Mouse (Mus musculus): ENCODE results near the gene 1700007K13Rik. TPM values are rescaled to one million over a fixed set of nuclear protein-coding genes. Genes with fewer than 3 reads are reported as not detected.
"Not testable (repeated sequence)": the region's sequence is repeated elsewhere in the genome, so short reads cannot be mapped to it uniquely, and the experiment has no call there.

1700007K13Rik gene
- 0.40 TPM in 1 of 2 replicates, not detected in the other for polyA plus RNA-seq (2014; fragmentation: Nextera tagmentation; extraction: Ambion mirVana)

- peaks cover 5% of the 10 kb centered on the region; the same call in 1 of the 2 replicates for H3K4me1 ChIP-seq (ENCODE audit: control insufficient read depth, insufficient read depth, low read length)
- H3K27me3 ChIP-seq (ENCODE audit: control insufficient read depth, insufficient read depth, low read length) = peaks cover 17% of the 10 kb centered on the region
- ATAC-seq (replicated peaks; ENCODE audit: insufficient number of reproducible peaks, low FRiP score, low TSS enrichment) = no peak
These were observed at the start of gene 1700007K13Rik for GRCm38 (mm10) chr2:28465836-28466518. TSS of gene 1700007K13Rik (minus strand) at chr2:28466332.

GRCm38 (mm10) chr2:28514489-28514888 lies 48.4 kb upstream of the 1700007K13Rik start:
- Histone ChIP-seq H3K4me2 (peak overlapping the region; percentile 99; the same call in 1 of the 2 replicates), H3K27ac (ENCODE audit: low read depth, low read length) (no peak overlapping the region), H3K4me1 (ENCODE audit: control insufficient read depth, insufficient read depth, low read length) (peaks cover 14% of the 10 kb centered on the region), H3K36me3 (ENCODE audit: control insufficient read depth, insufficient read depth, low read length) (no peaks in the 10 kb centered on the region), H3K27me3 (ENCODE audit: control insufficient read depth, insufficient read depth, low read length) (peaks cover 14% of the 10 kb centered on the region; the same call in 1 of the 2 replicates), H3K9ac (ENCODE audit: low read depth, low read length) (peak overlapping the region; percentile 34; the same call in 1 of the 2 replicates), H3K4me3 (ENCODE audit: low read depth, low read length) (no peak overlapping the region), H3K9me3 (replicated peaks; ENCODE audit: control insufficient read depth, low read length) (no peaks in the 10 kb centered on the region)
- ATAC-seq (replicated peaks; ENCODE audit: insufficient number of reproducible peaks, low FRiP score, low TSS enrichment) = no peak
- 19% methylated on average over 5 of the region's 5 CpGs for WGBS (ENCODE audit: insufficient replicate concordance)

More at GRCm38 (mm10) chr2:28465836-28466518, at the start of gene 1700007K13Rik:
- peak within 1 kb of the TSS; percentile 63 for H3K4me2 ChIP-seq
- H3K9me3 ChIP-seq (replicated peaks; ENCODE audit: control insufficient read depth, low read length) = no peaks in the 10 kb centered on the region
- 4% methylated on average over 25 of the region's 25 CpGs for whole genome bisulfite sequencing (ENCODE audit: insufficient replicate concordance)
- 0 out of 2 replicates have a peak within 1 kb of the TSS, but pooled peaks have one; percentile 44 for H3K9ac ChIP-seq (ENCODE audit: low read depth, low read length)
- peak within 1 kb of the TSS; percentile 29 for H3K4me3 ChIP-seq (ENCODE audit: low read depth, low read length)
- no peak within 1 kb of the TSS for H3K27ac ChIP-seq (ENCODE audit: low read depth, low read length)
- H3K36me3 ChIP-seq (ENCODE audit: control insufficient read depth, insufficient read depth, low read length) = peaks cover 11% of the 10 kb centered on the region

GRCm38 (mm10) chr2:28513431-28514370 lies 47.6 kb upstream of the 1700007K13Rik start:
- Histone ChIP-seq H3K9ac (ENCODE audit: low read depth, low read length) (peak overlapping the region; percentile 83), H3K4me1 (ENCODE audit: control insufficient read depth, insufficient read depth, low read length) (peaks cover 14% of the 10 kb centered on the region), H3K4me3 (ENCODE audit: low read depth, low read length) (peak overlapping the region; percentile 70), H3K9me3 (replicated peaks; ENCODE audit: control insufficient read depth, low read length) (no peaks in the 10 kb centered on the region), H3K4me2 (peak overlapping the region; percentile 99), H3K36me3 (ENCODE audit: control insufficient read depth, insufficient read depth, low read length) (no peaks in the 10 kb centered on the region), H3K27ac (ENCODE audit: low read depth, low read length) (no peak overlapping the region), H3K27me3 (ENCODE audit: control insufficient read depth, insufficient read depth, low read length) (peaks cover 14% of the 10 kb centered on the region; the same call in 1 of the 2 replicates)
- peak; percentile 8; the same call in 1 of the 2 replicates for ATAC-seq (replicated peaks; ENCODE audit: insufficient number of reproducible peaks, low FRiP score, low TSS enrichment)
- 7% methylated on average over 47 of the region's 47 CpGs for WGBS (ENCODE audit: insufficient replicate concordance)

- Histone ChIP-seq H3K4me2 (peak within 1 kb of the TSS; percentile 99), H3K9me3 (replicated peaks; ENCODE audit: control insufficient read depth, low read length) (no peaks in the 10 kb centered on the region), H3K27ac (ENCODE audit: low read depth, low read length) (no peak within 1 kb of the TSS), H3K4me3 (ENCODE audit: low read depth, low read length) (peak within 1 kb of the TSS; percentile 70), H3K36me3 (ENCODE audit: control insufficient read depth, insufficient read depth, low read length) (no peaks in the 10 kb centered on the region), H3K4me1 (ENCODE audit: control insufficient read depth, insufficient read depth, low read length) (peaks cover 14% of the 10 kb centered on the region), H3K27me3 (ENCODE audit: control insufficient read depth, insufficient read depth, low read length) (peaks cover 14% of the 10 kb centered on the region; the same call in 1 of the 2 replicates), H3K9ac (ENCODE audit: low read depth, low read length) (peak within 1 kb of the TSS; percentile 83)
- WGBS (ENCODE audit: insufficient replicate concordance) = under 1% methylated on average over 45 of the region's 71 CpGs
- ATAC-seq (replicated peaks; ENCODE audit: insufficient number of reproducible peaks, low FRiP score, low TSS enrichment) = peak; percentile 70
These were observed 46.8 kb upstream of the 1700007K13Rik start, which contains the start of gene Ralgds for GRCm38 (mm10) chr2:28512798-28513401. TSS of gene Ralgds (plus strand) at chr2:28513125.

GRCm38 (mm10) chr2:28511600-28511999 lies 45.5 kb upstream of the 1700007K13Rik start:
- WGBS (ENCODE audit: insufficient replicate concordance) = 48% methylated on average over 5 of the region's 5 CpGs
- not testable (repeated sequence) for H3K9me3 ChIP-seq (replicated peaks; ENCODE audit: control insufficient read depth, low read length); H3K4me3 ChIP-seq (ENCODE audit: low read depth, low read length); H3K9ac ChIP-seq (ENCODE audit: low read depth, low read length); H3K27ac ChIP-seq (ENCODE audit: low read depth, low read length); H3K36me3 ChIP-seq (ENCODE audit: control insufficient read depth, insufficient read depth, low read length); H3K4me2 ChIP-seq; ATAC-seq (replicated peaks; ENCODE audit: insufficient number of reproducible peaks, low FRiP score, low TSS enrichment)
- Histone ChIP-seq H3K4me1 (ENCODE audit: control insufficient read depth, insufficient read depth, low read length) (peaks cover 11% of the 10 kb centered on the region; the same call in 1 of the 2 replicates), H3K27me3 (ENCODE audit: control insufficient read depth, insufficient read depth, low read length) (peaks cover 14% of the 10 kb centered on the region; the same call in 1 of the 2 replicates)

- Histone ChIP-seq H3K9me3 (replicated peaks; ENCODE audit: control insufficient read depth, low read length) (no peaks in the 10 kb centered on the region), H3K27me3 (ENCODE audit: control insufficient read depth, insufficient read depth, low read length) (0 out of 2 replicates have a peak, but pooled peaks cover 6% of the 10 kb centered on the region), H3K4me2 (no peak overlapping the region), H3K4me3 (ENCODE audit: low read depth, low read length) (no peak overlapping the region), H3K9ac (ENCODE audit: low read depth, low read length) (no peak overlapping the region), H3K36me3 (ENCODE audit: control insufficient read depth, insufficient read depth, low read length) (no peaks in the 10 kb centered on the region), H3K27ac (ENCODE audit: low read depth, low read length) (no peak overlapping the region), H3K4me1 (ENCODE audit: control insufficient read depth, insufficient read depth, low read length) (no peaks in the 10 kb centered on the region)
- 77% methylated on average over 6 of the region's 6 CpGs for WGBS (ENCODE audit: insufficient replicate concordance)
- no peak for ATAC-seq (replicated peaks; ENCODE audit: insufficient number of reproducible peaks, low FRiP score, low TSS enrichment)
These were observed 40.2 kb upstream of the 1700007K13Rik start for GRCm38 (mm10) chr2:28506291-28506690.

- WGBS (ENCODE audit: insufficient replicate concordance) = 71% methylated on average over 3 of the region's 3 CpGs
These were observed 39.7 kb upstream of the 1700007K13Rik start, which contains the start of gene Gm10134 for GRCm38 (mm10) chr2:28505795-28506194. TSS of gene Gm10134 (plus strand) at chr2:28506095.

GRCm38 (mm10) chr2:28504676-28505075 lies 38.5 kb upstream of the 1700007K13Rik start:
- ATAC-seq (replicated peaks; ENCODE audit: insufficient number of reproducible peaks, low FRiP score, low TSS enrichment) = no peak
- Histone ChIP-seq H3K36me3 (ENCODE audit: control insufficient read depth, insufficient read depth, low read length) (no peaks in the 10 kb centered on the region), H3K4me3 (ENCODE audit: low read depth, low read length) (no peak overlapping the region), H3K4me2 (no peak overlapping the region), H3K27ac (ENCODE audit: low read depth, low read length) (no peak overlapping the region), H3K4me1 (ENCODE audit: control insufficient read depth, insufficient read depth, low read length) (no peaks in the 10 kb centered on the region), H3K9ac (ENCODE audit: low read depth, low read length) (no peak overlapping the region), H3K9me3 (replicated peaks; ENCODE audit: control insufficient read depth, low read length) (no peaks in the 10 kb centered on the region), H3K27me3 (ENCODE audit: control insufficient read depth, insufficient read depth, low read length) (no peaks in the 10 kb centered on the region)
- WGBS (ENCODE audit: insufficient replicate concordance) = 84% methylated on average over 13 of the region's 13 CpGs

More at GRCm38 (mm10) chr2:28505795-28506194, 39.7 kb upstream of the 1700007K13Rik start, which contains the start of gene Gm10134:
- H3K27me3 ChIP-seq (ENCODE audit: control insufficient read depth, insufficient read depth, low read length) = 0 out of 2 replicates have a peak, but pooled peaks cover 4% of the 10 kb centered on the region
- H3K9me3 ChIP-seq (replicated peaks; ENCODE audit: control insufficient read depth, low read length) = no peaks in the 10 kb centered on the region
- H3K36me3 ChIP-seq (ENCODE audit: control insufficient read depth, insufficient read depth, low read length) = no peaks in the 10 kb centered on the region
- no peak within 1 kb of the TSS for H3K9ac ChIP-seq (ENCODE audit: low read depth, low read length)
- no peak for ATAC-seq (replicated peaks; ENCODE audit: insufficient number of reproducible peaks, low FRiP score, low TSS enrichment)
- H3K4me2 ChIP-seq = no peak within 1 kb of the TSS
- H3K27ac ChIP-seq (ENCODE audit: low read depth, low read length) = no peak within 1 kb of the TSS
- no peaks in the 10 kb centered on the region for H3K4me1 ChIP-seq (ENCODE audit: control insufficient read depth, insufficient read depth, low read length)
- no peak within 1 kb of the TSS for H3K4me3 ChIP-seq (ENCODE audit: low read depth, low read length)

Measured in heart, embryonic 11.5 days (tissue).